Mouse (Mus musculus): ENCODE results near the gene Stk4. TPM values are rescaled to one million over a fixed set of nuclear protein-coding genes. Genes with fewer than 3 reads are reported as not detected.

Gene Stk4
- polyA plus RNA-seq, 2 experiments = 16.1 to 23.2 TPM

- peaks cover 12% of the 10 kb centered on the region for H3K27me3 ChIP-seq (ENCODE audit: control insufficient read depth, insufficient read depth, low read length)
- H3K4me3 ChIP-seq (replicated peaks; ENCODE audit: low read length) = no peak overlapping the region
- H3K4me2 ChIP-seq (replicated peaks; ENCODE audit: low read depth, low read length, severe bottlenecking) = no peak overlapping the region
- no peak overlapping the region for H3K9ac ChIP-seq (ENCODE audit: low read depth, low read length, severe bottlenecking)
- TF ChIP-seq POLR2A (IDR thresholded peaks at IDR 0.05; ENCODE audit: borderline replicate concordance, extremely low read depth, insufficient read depth, insufficient read length) = no peak
- DNase-seq (ENCODE audit: low spot score) = no peak
- peaks cover 14% of the 10 kb centered on the region for H3K4me1 ChIP-seq (ENCODE audit: control insufficient read depth, insufficient read depth, low read length)
- H3K36me3 ChIP-seq (ENCODE audit: control insufficient read depth, insufficient read depth, low read length) = no peaks in the 10 kb centered on the region
- no peaks in the 10 kb centered on the region for H3K9me3 ChIP-seq (ENCODE audit: control insufficient read depth, low read length)
- ATAC-seq (ENCODE audit: low FRiP score, low read depth) = no peak
- H3K27ac ChIP-seq (replicated peaks; ENCODE audit: low read depth, low read length) = no peak overlapping the region
- 77% methylated on average over 3 of the region's 3 CpGs for WGBS
Observed at GRCm38 (mm10) chr2:164175850-164176249, 105.7 kb downstream of the Stk4 start.

- Histone ChIP-seq H3K27ac (replicated peaks; ENCODE audit: low read depth, low read length) (no peak overlapping the region), H3K4me1 (ENCODE audit: control insufficient read depth, insufficient read depth, low read length) (peaks cover 4% of the 10 kb centered on the region; the same call in 1 of the 2 replicates), H3K9ac (ENCODE audit: low read depth, low read length, severe bottlenecking) (no peak overlapping the region), H3K4me3 (replicated peaks; ENCODE audit: low read length) (no peak overlapping the region), H3K9me3 (ENCODE audit: control insufficient read depth, low read length) (no peaks in the 10 kb centered on the region), H3K36me3 (ENCODE audit: control insufficient read depth, insufficient read depth, low read length) (no peaks in the 10 kb centered on the region), H3K27me3 (ENCODE audit: control insufficient read depth, insufficient read depth, low read length) (no peaks in the 10 kb centered on the region), H3K4me2 (replicated peaks; ENCODE audit: low read depth, low read length, severe bottlenecking) (no peak overlapping the region)
- ATAC-seq (ENCODE audit: low FRiP score, low read depth) (no peak), DNase-seq (ENCODE audit: low spot score) (no peak)
- 66% methylated on average over 5 of the region's 5 CpGs for WGBS
- TF ChIP-seq POLR2A (IDR thresholded peaks at IDR 0.05; ENCODE audit: borderline replicate concordance, extremely low read depth, insufficient read depth, insufficient read length) = no peak
Observed at GRCm38 (mm10) chr2:164177831-164178230, 107.7 kb downstream of the Stk4 start.

GRCm38 (mm10) chr2:164180124-164180523 is 110.0 kb downstream of the Stk4 start:
- H3K9me3 ChIP-seq (ENCODE audit: control insufficient read depth, low read length) = no peaks in the 10 kb centered on the region
- no peaks in the 10 kb centered on the region for H3K27me3 ChIP-seq (ENCODE audit: control insufficient read depth, insufficient read depth, low read length)
- peaks cover 5% of the 10 kb centered on the region for H3K4me1 ChIP-seq (ENCODE audit: control insufficient read depth, insufficient read depth, low read length)
- H3K27ac ChIP-seq (replicated peaks; ENCODE audit: low read depth, low read length) = no peak overlapping the region
- no peak overlapping the region for H3K9ac ChIP-seq (ENCODE audit: low read depth, low read length, severe bottlenecking)
- ATAC-seq (ENCODE audit: low FRiP score, low read depth) = no peak
- no peak overlapping the region for H3K4me2 ChIP-seq (replicated peaks; ENCODE audit: low read depth, low read length, severe bottlenecking)
- 38% methylated on average over 3 of the region's 3 CpGs for WGBS
- no peak for TF ChIP-seq POLR2A (IDR thresholded peaks at IDR 0.05; ENCODE audit: borderline replicate concordance, extremely low read depth, insufficient read depth, insufficient read length)
- H3K36me3 ChIP-seq (ENCODE audit: control insufficient read depth, insufficient read depth, low read length) = no peaks in the 10 kb centered on the region
- no peak for DNase-seq (ENCODE audit: low spot score)
- H3K4me3 ChIP-seq (replicated peaks; ENCODE audit: low read length) = no peak overlapping the region

GRCm38 (mm10) chr2:164180770-164181169 is 110.6 kb downstream of the Stk4 start:
- H3K4me3 ChIP-seq (replicated peaks; ENCODE audit: low read length) = no peak overlapping the region
- WGBS = 91% methylated on average over 4 of the region's 4 CpGs
- no peak for TF ChIP-seq POLR2A (IDR thresholded peaks at IDR 0.05; ENCODE audit: borderline replicate concordance, extremely low read depth, insufficient read depth, insufficient read length)
- no peaks in the 10 kb centered on the region for H3K27me3 ChIP-seq (ENCODE audit: control insufficient read depth, insufficient read depth, low read length)
- H3K4me1 ChIP-seq (ENCODE audit: control insufficient read depth, insufficient read depth, low read length) = peaks cover 5% of the 10 kb centered on the region
- no peaks in the 10 kb centered on the region for H3K36me3 ChIP-seq (ENCODE audit: control insufficient read depth, insufficient read depth, low read length)
- no peak for ATAC-seq (ENCODE audit: low FRiP score, low read depth)
- no peak overlapping the region for H3K4me2 ChIP-seq (replicated peaks; ENCODE audit: low read depth, low read length, severe bottlenecking)
- no peak for DNase-seq (ENCODE audit: low spot score)
- H3K27ac ChIP-seq (replicated peaks; ENCODE audit: low read depth, low read length) = no peak overlapping the region
- H3K9me3 ChIP-seq (ENCODE audit: control insufficient read depth, low read length) = no peaks in the 10 kb centered on the region
- H3K9ac ChIP-seq (ENCODE audit: low read depth, low read length, severe bottlenecking) = no peak overlapping the region

GRCm38 (mm10) chr2:164182692-164183255 is 112.7 kb downstream of the Stk4 start, which contains the start of gene Wfdc5:
Gene Wfdc5 (minus strand): TSS chr2:164182742.
- Histone ChIP-seq H3K36me3 (ENCODE audit: control insufficient read depth, insufficient read depth, low read length) (no peaks in the 10 kb centered on the region), H3K9ac (ENCODE audit: low read depth, low read length, severe bottlenecking) (no peak within 1 kb of the TSS), H3K4me1 (ENCODE audit: control insufficient read depth, insufficient read depth, low read length) (peaks cover 5% of the 10 kb centered on the region), H3K27ac (replicated peaks; ENCODE audit: low read depth, low read length) (no peak within 1 kb of the TSS), H3K27me3 (ENCODE audit: control insufficient read depth, insufficient read depth, low read length) (no peaks in the 10 kb centered on the region), H3K4me2 (replicated peaks; ENCODE audit: low read depth, low read length, severe bottlenecking) (no peak within 1 kb of the TSS), H3K9me3 (ENCODE audit: control insufficient read depth, low read length) (no peaks in the 10 kb centered on the region), H3K4me3 (replicated peaks; ENCODE audit: low read length) (no peak within 1 kb of the TSS)
- TF ChIP-seq POLR2A (IDR thresholded peaks at IDR 0.05; ENCODE audit: borderline replicate concordance, extremely low read depth, insufficient read depth, insufficient read length) = no peak
- no peak for ATAC-seq (ENCODE audit: low FRiP score, low read depth)
- 68% methylated on average over 7 of the region's 7 CpGs for WGBS
- DNase-seq (ENCODE audit: low spot score) = no peak
